Mouse (Mus musculus) forebrain, embryonic 13.5 days (tissue): Measurements from ENCODE around the gene Ank2. TPM values are rescaled to one million over a fixed set of nuclear protein-coding genes. Genes with fewer than 3 reads are reported as not detected.
A peak's percentile ranks its signal among the peaks of the same experiment; 100 is the strongest.

Experiments
- ATAC-seq: fragments of 200-750 bp; cut with Nextera tagmentation; 2 replicates; pipeline ENCODE4 v1.8.0; 2017
- H3K27ac ChIP-seq: fragments of 300-500 bp; sonication (generic); 2 replicates; pipeline ENCODE4 v1.5.1; 2015; ENCODE audit warnings: inconsistent platforms, mild to moderate bottlenecking, moderate library complexity
- H3K27me3 ChIP-seq: fragments of 300-500 bp; sonication (generic); 2 replicates; pipeline ENCODE4 v1.6.1; 2015; ENCODE audit warnings: mild to moderate bottlenecking, inconsistent platforms
- H3K36me3 ChIP-seq: fragments of 300-500 bp; sonication (generic); 2 replicates; pipeline ENCODE4 v1.6.1; 2015; ENCODE audit warnings: mild to moderate bottlenecking, inconsistent platforms; ENCODE audit not compliant: poor library complexity, severe bottlenecking
- H3K4me1 ChIP-seq: fragments of 300-500 bp; sonication (generic); 2 replicates; pipeline ENCODE4 v1.6.1; 2015; ENCODE audit warnings: inconsistent platforms
- H3K4me2 ChIP-seq: fragments of 300-500 bp; sonication (generic); 2 replicates; pipeline ENCODE4 v1.6.1; 2015; ENCODE audit warnings: inconsistent platforms, mild to moderate bottlenecking, moderate library complexity
- H3K4me3 ChIP-seq: fragments of 300-500 bp; sonication (generic); 2 replicates; pipeline ENCODE4 v1.5.1; 2015; ENCODE audit warnings: mild to moderate bottlenecking, inconsistent platforms
- H3K9ac ChIP-seq: fragments of 300-500 bp; sonication (generic); 2 replicates; pipeline ENCODE4 v1.6.1; 2015; ENCODE audit warnings: mild to moderate bottlenecking, inconsistent platforms
- H3K9me3 ChIP-seq: fragments of 300-500 bp; sonication (generic); replicated peaks from 2 replicates; pipeline ENCODE4 v1.6.1; 2016; ENCODE audit warnings: inconsistent platforms
- WGBS: fragments of 180-500 bp; shearing (Covaris S2); methylation state at CpG from one replicate; pipeline ENCODE4 v1.1.7; 2015; 5-methylcytosine and 5-hydroxymethylcytosine counted together
- polyA plus RNA-seq: library from polyadenylated mRNA; unstranded; fragments of >200 nt; fragmentation: Nextera tagmentation; extraction: Ambion mirVana; gene quantifications from 2 replicates; pipeline ENCODE4 v1.2.1, GENCODE M21; 2015

Gene Ank2
- polyA plus RNA-seq, 1 experiment from 2014 or later, result 125 TPM

- Histone ChIP-seq H3K4me2 (no peak overlapping the region), H3K4me3 (no peak overlapping the region), H3K4me1 (no peaks in the 10 kb centered on the region), H3K36me3 (peaks cover 36% of the 10 kb centered on the region), H3K27ac (no peak overlapping the region), H3K27me3 (no peaks in the 10 kb centered on the region), H3K9ac (no peak overlapping the region), H3K9me3 (no peaks in the 10 kb centered on the region)
- 81% methylated on average over 6 of the region's 6 CpGs for WGBS
- ATAC-seq, result no peak
These were observed 484.0 kb downstream of the Ank2 start for GRCm38 (mm10) chr3:127015175-127015574.

- no peak overlapping the region for H3K9ac ChIP-seq
- 78% methylated on average over 4 of the region's 4 CpGs for WGBS
- H3K27ac ChIP-seq, result no peak overlapping the region
- H3K4me1 ChIP-seq, result no peaks in the 10 kb centered on the region
- no peak overlapping the region for H3K4me2 ChIP-seq
- H3K4me3 ChIP-seq, result no peak overlapping the region
- no peak for ATAC-seq
- H3K9me3 ChIP-seq, result no peaks in the 10 kb centered on the region
- no peaks in the 10 kb centered on the region for H3K27me3 ChIP-seq
- peaks cover 46% of the 10 kb centered on the region for H3K36me3 ChIP-seq
These were observed 485.2 kb downstream of the Ank2 start for GRCm38 (mm10) chr3:127013976-127014375.

- Histone ChIP-seq H3K27me3 (no peaks in the 10 kb centered on the region), H3K4me3 (no peak overlapping the region), H3K36me3 (peaks cover 59% of the 10 kb centered on the region), H3K9me3 (no peaks in the 10 kb centered on the region), H3K9ac (no peak overlapping the region), H3K4me2 (no peak overlapping the region), H3K27ac (no peak overlapping the region), H3K4me1 (no peaks in the 10 kb centered on the region)
- WGBS, result 52% methylated on average over 8 of the region's 8 CpGs
- peak; percentile 81 for ATAC-seq
These were observed 486.6 kb downstream of the Ank2 start for GRCm38 (mm10) chr3:127012525-127012924.

GRCm38 (mm10) chr3:127005898-127006673 lies 493.1 kb downstream of the Ank2 start:
- Histone ChIP-seq H3K36me3 (peaks cover 60% of the 10 kb centered on the region), H3K27me3 (no peaks in the 10 kb centered on the region), H3K4me1 (no peaks in the 10 kb centered on the region), H3K27ac (no peak overlapping the region), H3K4me2 (no peak overlapping the region), H3K4me3 (no peak overlapping the region), H3K9me3 (no peaks in the 10 kb centered on the region), H3K9ac (no peak overlapping the region)
- 93% methylated on average over 9 of the region's 9 CpGs for WGBS
- ATAC-seq, result peak; percentile 25; the same call in 1 of the 2 replicates

- Histone ChIP-seq H3K9me3 (no peaks in the 10 kb centered on the region), H3K4me2 (no peak overlapping the region), H3K4me3 (no peak overlapping the region), H3K36me3 (peaks cover 51% of the 10 kb centered on the region), H3K27ac (no peak overlapping the region), H3K27me3 (no peaks in the 10 kb centered on the region), H3K9ac (no peak overlapping the region), H3K4me1 (no peaks in the 10 kb centered on the region)
- WGBS, result 77% methylated on average over 9 of the region's 9 CpGs
- ATAC-seq, result peak; percentile 36
These were observed 494.1 kb downstream of the Ank2 start for GRCm38 (mm10) chr3:127004860-127005633.

- Histone ChIP-seq H3K4me1 (peaks cover 6% of the 10 kb centered on the region), H3K27ac (no peak overlapping the region), H3K27me3 (no peaks in the 10 kb centered on the region), H3K36me3 (peaks cover 42% of the 10 kb centered on the region), H3K4me3 (no peak overlapping the region), H3K9ac (no peak overlapping the region), H3K9me3 (no peaks in the 10 kb centered on the region), H3K4me2 (no peak overlapping the region)
- 96% methylated on average over 11 of the region's 11 CpGs for WGBS
- ATAC-seq, result no peak
These were observed 495.2 kb downstream of the Ank2 start for GRCm38 (mm10) chr3:127003946-127004345.

GRCm38 (mm10) chr3:126998742-126999112 lies 500.4 kb downstream of the Ank2 start:
- Histone ChIP-seq H3K4me2 (peak overlapping the region; percentile 61), H3K27ac (peak overlapping the region; percentile 87), H3K9ac (peak overlapping the region; percentile 54; the same call in 1 of the 2 replicates), H3K36me3 (peaks cover 15% of the 10 kb centered on the region), H3K4me3 (peak overlapping the region; percentile 35), H3K9me3 (no peaks in the 10 kb centered on the region), H3K4me1 (peaks cover 52% of the 10 kb centered on the region), H3K27me3 (no peaks in the 10 kb centered on the region)
- WGBS, result 6% methylated on average over 8 of the region's 8 CpGs
- peak; percentile 37 for ATAC-seq

GRCm38 (mm10) chr3:126998008-126998741 lies 501.0 kb downstream of the Ank2 start:
- Histone ChIP-seq H3K4me1 (peaks cover 56% of the 10 kb centered on the region), H3K9me3 (no peaks in the 10 kb centered on the region), H3K27ac (peak overlapping the region; percentile 87), H3K4me2 (peak overlapping the region; percentile 61), H3K27me3 (no peaks in the 10 kb centered on the region), H3K36me3 (peaks cover 12% of the 10 kb centered on the region), H3K9ac (peak overlapping the region; percentile 54), H3K4me3 (peak overlapping the region; percentile 35)
- peak; percentile 85 for ATAC-seq
- WGBS, result 1% methylated on average over 12 of the region's 12 CpGs

- peak overlapping the region; percentile 61 for H3K4me2 ChIP-seq
- H3K9ac ChIP-seq, result peak overlapping the region; percentile 54
- no peaks in the 10 kb centered on the region for H3K27me3 ChIP-seq
- peaks cover 5% of the 10 kb centered on the region for H3K36me3 ChIP-seq
- H3K27ac ChIP-seq, result peak overlapping the region; percentile 87
- 3% methylated on average over 17 of the region's 17 CpGs for WGBS
- no peaks in the 10 kb centered on the region for H3K9me3 ChIP-seq
- ATAC-seq, result no peak; the same call in 1 of the 2 replicates
- H3K4me1 ChIP-seq, result peaks cover 59% of the 10 kb centered on the region
- peak overlapping the region; percentile 35 for H3K4me3 ChIP-seq
These were observed 501.7 kb downstream of the Ank2 start for GRCm38 (mm10) chr3:126997391-126998007.

- no peaks in the 10 kb centered on the region for H3K9me3 ChIP-seq
- H3K36me3 ChIP-seq, result peaks cover 1% of the 10 kb centered on the region
- 10% methylated on average over 8 of the region's 8 CpGs for WGBS
- H3K4me1 ChIP-seq, result peaks cover 62% of the 10 kb centered on the region
- peak overlapping the region; percentile 35 for H3K4me3 ChIP-seq
- H3K27me3 ChIP-seq, result no peaks in the 10 kb centered on the region
- ATAC-seq, result peak; percentile 74
- peak overlapping the region; percentile 54; the same call in 1 of the 2 replicates for H3K9ac ChIP-seq
- peak overlapping the region; percentile 87 for H3K27ac ChIP-seq
- H3K4me2 ChIP-seq, result peak overlapping the region; percentile 61
These were observed 502.4 kb downstream of the Ank2 start for GRCm38 (mm10) chr3:126996721-126997120.

- peak overlapping the region; percentile 42 for H3K4me2 ChIP-seq
- H3K36me3 ChIP-seq, result 0 out of 2 replicates have a peak, but pooled peaks cover 4% of the 10 kb centered on the region
- no peaks in the 10 kb centered on the region for H3K27me3 ChIP-seq
- H3K9me3 ChIP-seq, result no peaks in the 10 kb centered on the region
- peaks cover 62% of the 10 kb centered on the region for H3K4me1 ChIP-seq
- WGBS, result 58% methylated on average over 4 of the region's 4 CpGs
- peak overlapping the region; percentile 15 for H3K4me3 ChIP-seq
- no peak for ATAC-seq
- H3K27ac ChIP-seq, result peak overlapping the region; percentile 40
- H3K9ac ChIP-seq, result no peak overlapping the region
These were observed 503.2 kb downstream of the Ank2 start for GRCm38 (mm10) chr3:126995970-126996369.
